Mouse (Mus musculus) fibroblast of lung, adult 2 months (primary cell): ENCODE results near the gene Cisd3.
A peak's percentile ranks its signal among the peaks of the same experiment; 100 is the strongest.
"Not testable (repeated sequence)": the region's sequence is repeated elsewhere in the genome, so short reads cannot be mapped to it uniquely, and the experiment has no call there.

ENCODE experiments used
- DNase-seq: peaks from one replicate; pipeline ENCODE4 v3.0.0-alpha.2; 2011; ENCODE audit warnings: low read depth

The Cisd3 gene

DNA sequence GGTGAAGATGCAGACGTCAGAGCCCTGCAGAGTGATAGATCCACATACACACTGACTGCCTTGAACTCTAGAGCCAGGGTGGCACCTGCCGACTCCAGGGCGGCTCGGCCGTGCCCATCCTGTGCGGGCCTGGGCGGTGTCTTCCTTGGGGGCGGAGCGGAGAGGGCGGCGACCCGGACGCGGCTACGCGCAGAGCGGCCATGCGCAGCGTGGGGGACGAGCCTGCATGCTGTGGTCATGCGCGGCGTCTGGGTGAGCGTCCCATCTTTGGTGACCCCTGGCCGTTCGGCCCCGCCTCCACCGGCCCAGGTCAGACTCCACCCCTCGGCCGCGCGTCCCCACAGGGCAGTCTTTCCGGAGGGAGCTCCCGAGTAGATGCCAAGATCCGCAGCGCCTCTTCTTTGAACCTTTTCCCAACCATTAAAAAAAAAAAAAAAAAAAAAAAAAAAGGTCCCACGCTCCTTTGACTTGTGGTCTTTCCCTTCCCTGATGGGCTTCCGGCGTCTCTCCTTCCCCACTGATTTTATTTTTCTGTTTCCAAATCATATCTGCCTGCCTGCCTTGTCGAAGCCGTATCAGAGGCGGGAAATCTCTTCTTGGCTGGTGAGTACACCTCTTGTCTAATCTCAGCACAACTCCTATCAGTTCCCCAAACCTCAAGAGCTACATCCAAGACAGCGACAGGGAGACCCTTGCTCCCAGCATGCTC, at the start of gene Cisd3:
Cisd3 (plus strand) TSS at position 214 of the 709 bp plus-strand sequence.
- peak; percentile 49 for DNase-seq

GRCm38 (mm10) chr11:97641668-97642067, 44.0 kb upstream of the Cisd3 start:
- no peak for DNase-seq

- DNase-seq, result no peak
Measured at GRCm38 (mm10) chr11:97642746-97643145, 42.9 kb upstream of the Cisd3 start.

- DNase-seq, result no peak
Measured at GRCm38 (mm10) chr11:97643380-97644055, 42.1 kb upstream of the Cisd3 start.

DNA sequence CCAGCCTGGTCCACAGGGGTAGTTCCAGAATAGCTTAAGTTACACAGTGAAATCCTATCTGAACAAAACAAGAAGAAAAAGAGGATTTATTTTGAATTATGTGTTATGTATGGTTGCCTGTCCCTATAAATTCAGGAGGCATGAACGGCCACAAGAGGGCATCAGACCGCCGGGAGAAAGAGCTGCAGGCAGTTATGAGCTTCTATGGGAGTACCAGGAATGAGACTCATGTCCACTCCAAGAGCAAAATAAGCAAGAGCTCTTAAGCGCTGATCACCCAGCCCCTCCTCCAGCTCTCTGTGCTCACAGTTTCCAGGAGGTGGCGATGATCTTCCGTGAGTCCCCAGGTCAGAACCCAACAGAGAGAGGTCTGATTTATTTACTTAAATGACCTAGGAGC, 40.8 kb upstream of the Cisd3 start:
- DNase-seq, result no peak

DNA sequence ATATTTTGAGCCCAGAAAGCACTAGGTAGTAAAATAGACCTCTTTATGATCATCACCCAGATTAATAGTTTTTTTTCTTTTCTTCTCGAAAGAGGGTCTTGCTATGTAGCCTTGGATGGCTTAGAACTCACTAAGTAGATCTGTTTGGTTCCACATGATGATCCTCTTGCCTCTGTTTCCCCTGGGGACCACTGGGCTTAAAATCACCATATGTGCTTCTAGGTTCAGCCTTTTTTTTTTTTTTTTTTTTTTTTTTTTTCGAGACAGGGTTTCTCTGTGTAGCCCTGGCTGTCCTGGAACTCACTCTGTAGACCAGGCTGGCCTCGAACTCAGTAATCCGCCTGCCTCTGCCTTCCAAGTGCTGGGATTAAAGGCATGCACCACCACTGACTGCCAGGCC, 37.1 kb upstream of the Cisd3 start:
- not testable (repeated sequence) for DNase-seq

GRCm38 (mm10) chr11:97650341-97650740, 35.3 kb upstream of the Cisd3 start:
- no peak for DNase-seq

- DNase-seq, result not testable (repeated sequence)
Measured at GRCm38 (mm10) chr11:97653376-97653775, 32.2 kb upstream of the Cisd3 start.

DNA sequence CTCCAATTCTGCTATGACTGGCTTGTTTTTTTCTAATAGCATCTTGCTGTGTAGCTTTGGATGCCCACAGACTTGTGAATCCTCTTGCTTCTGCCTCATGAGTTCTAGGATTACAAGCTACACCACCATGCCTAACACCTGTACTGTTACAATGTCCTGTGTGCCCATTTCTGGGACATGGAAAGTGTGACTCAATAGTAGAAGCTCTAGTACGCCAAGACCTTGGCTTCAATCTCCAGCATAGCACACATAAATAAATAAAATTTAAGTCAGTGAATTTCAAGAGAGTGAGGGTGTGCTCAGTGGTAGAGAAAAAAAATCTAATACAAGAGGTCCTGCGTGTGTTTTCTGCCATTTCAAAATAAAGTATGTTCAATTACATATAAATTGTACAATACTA, 31.4 kb upstream of the Cisd3 start:
- no peak for DNase-seq

GRCm38 (mm10) chr11:97656269-97656971, 29.2 kb upstream of the Cisd3 start:
- DNase-seq, result no peak

GRCm38 (mm10) chr11:97657184-97657945, 28.3 kb upstream of the Cisd3 start:
- DNase-seq, result no peak

DNA sequence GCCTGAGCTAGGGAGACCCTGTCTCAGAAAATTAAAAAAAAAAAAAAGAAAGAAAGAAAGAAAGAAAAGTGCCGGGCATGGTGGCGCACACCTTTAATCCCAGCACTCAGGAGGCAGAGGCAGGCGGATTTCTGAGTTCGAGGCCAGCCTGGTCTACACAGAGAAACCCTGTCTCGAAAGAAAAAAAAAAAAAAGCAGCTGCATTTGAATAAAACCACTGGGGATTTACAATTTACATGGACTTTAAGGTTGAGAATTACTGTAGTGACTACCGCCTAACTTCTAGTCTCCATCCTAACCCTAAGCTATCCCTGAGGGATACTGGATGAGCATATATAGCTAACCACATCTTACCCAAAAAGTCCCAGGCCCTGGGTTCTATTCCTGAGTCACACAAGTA, 27.7 kb upstream of the Cisd3 start:
- not testable (repeated sequence) for DNase-seq

- DNase-seq, result no peak
Measured at GRCm38 (mm10) chr11:97658751-97659266, 26.8 kb upstream of the Cisd3 start.

GRCm38 (mm10) chr11:97659267-97659989, 26.2 kb upstream of the Cisd3 start:
- no peak for DNase-seq

DNA sequence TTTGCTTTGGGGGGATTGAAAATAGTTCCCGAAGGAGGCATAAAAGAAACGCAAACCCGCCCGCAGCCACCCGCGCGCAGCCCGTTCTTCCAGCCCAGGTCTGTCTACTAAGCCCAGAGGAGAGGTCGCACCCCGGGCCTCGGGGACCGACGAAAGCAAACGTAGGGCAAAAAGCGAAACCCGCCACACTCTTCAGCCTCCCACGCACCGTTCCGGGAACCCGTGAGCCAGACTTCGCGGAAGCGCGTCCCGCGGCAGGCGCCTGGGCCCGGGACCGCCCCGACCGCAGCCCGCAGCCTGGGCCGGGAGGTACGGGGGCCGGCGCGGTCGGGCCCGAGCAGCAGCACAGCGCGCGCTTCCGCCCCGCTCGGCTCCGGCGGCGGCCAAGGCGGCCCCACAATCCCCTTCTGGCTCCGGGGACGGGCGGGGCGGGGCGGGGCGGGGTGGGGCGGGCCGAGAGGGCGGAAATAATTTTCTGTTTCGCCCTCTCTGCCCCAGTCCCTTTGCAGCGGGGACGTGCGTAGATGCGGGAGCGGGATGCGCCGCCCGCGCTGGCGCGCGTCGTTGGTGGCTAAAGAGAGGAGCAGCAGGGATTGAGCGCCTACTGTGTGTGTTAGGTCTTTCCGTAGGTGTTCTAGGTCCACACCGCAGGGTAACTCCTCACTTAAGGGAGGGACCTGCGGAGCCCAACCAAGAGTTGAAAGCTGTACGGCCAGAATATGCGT, 25.5 kb upstream of the Cisd3 start:
- no peak for DNase-seq

DNA sequence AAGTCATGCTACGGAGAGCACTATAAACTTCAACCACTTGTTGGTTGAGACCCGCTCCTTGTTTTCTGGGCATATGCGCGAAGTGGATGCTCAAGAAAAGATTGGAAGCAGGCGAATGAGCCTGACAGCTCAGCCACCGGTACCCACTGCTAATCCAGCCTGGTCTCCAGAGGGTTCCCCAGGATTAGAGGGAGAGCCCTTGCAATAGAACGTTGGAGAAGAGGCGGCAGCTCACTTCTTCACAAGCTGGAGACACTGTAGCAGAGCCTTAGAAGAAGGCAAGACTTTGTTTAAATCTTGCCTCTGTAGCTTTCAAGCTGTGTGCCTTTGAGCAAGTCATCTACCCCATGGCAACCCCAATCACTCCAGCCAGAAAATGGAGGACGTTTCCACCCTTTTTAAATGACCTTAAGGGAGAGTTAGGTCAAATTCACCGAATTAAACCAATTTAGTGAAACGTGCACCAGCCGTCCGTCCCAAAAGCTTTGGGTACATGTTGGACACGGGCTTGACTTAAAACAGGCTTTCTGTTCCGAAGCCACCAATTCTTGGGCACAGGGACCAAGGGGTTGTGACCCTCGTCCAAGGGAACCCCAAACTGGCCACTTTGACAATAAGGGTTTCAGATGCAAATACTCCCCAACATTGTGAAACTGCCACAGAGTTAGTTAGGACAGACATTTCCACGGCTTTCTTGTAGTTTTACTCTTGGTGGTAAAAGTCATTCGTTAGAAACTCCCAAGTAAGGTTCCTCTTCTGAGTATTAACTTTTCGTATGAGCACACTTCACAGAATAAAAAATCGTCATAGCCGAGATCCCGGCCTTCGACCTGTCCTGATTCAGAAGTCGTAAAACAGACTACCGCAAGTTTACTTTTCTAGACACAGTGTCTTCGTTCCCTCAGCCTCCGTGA, 24.6 kb upstream of the Cisd3 start:
- no peak for DNase-seq

DNA sequence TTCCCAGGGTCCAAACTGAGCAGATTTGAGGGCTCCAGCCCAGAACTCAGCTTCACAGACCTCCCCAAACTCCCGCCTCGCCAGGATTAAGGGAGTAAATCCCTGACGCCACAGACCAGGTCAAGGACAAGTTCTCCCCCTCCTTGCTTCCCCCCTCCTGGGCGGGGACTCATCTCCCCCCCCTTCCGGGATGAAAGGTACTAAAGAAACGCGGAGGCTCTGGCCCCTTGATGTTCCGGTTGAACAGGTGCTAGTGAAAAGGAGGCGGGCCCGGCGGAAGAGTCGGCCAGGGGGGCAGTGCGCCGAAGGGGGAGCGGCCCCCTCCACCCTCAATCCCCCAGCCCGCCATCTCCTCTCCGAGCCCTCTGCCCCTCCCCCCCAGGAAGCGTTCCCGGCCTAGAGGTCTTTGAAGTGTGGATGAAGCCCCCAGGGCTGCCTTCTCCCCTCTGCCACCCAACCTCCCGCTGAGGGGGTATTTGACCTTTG, 23.9 kb upstream of the Cisd3 start:
- DNase-seq, result no peak

DNA sequence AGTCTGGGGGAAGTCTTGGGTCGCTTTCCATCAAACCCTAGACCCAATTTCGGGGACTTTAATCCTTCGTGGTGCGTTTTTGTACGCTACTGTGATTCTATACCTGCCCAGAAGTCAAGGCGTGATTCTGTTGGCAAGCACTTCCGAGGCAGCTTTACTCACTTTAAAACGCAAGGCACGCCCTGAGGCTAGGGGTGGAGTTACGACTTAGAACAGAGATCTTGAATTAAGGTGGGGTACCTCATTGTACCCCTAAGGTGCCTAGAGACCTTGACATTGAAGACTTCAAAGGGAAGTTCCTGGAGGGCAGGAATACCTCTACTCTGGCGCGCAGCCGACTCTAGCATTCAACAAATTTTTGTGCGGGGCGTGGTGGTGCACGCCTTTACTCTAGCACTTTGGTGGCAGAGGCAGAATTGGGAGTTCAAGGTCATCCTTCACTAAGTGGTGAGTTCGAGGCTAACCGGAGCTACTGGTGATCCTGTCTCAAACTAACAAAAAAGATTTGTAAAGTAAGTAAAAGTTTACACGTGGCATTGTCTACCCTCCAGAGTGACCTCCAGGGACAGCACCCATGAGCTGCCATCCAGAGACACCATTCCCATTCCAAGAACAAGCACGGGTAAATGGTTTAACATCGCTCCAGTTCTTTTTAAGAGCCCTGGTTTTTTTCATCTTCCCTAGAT, 23.3 kb upstream of the Cisd3 start:
- DNase-seq, result no peak
